12 mouse cellular contexts compared by ENCODE assay signal in genomic region chr11:97098791-97099190, GRCm38 (mm10). TPM values are rescaled to one million over a fixed set of nuclear protein-coding genes. Genes with fewer than 3 reads are reported as not detected.
DNase-seq lines count a peak whose midpoint lies in the region; ATAC-seq and TF ChIP-seq lines count a peak whose summit lies in the region.
"Had no signal": no experiment of that assay in that cellular context is flagged by ENCODE, and none has a peak within 500 bp of the region (broad histone marks: within the 10 kb centered on the region; RNA-seq: fewer than 3 reads in every experiment).

No protein-coding gene starts in this region.

- no peak overlapping the region for H3K27ac ChIP-seq in intestine, embryonic 15.5 days
- H3K27ac ChIP-seq in intestine, embryonic 16.5 days (ENCODE audit: low read length) = no peak overlapping the region
- H3K27ac ChIP-seq in kidney, adult 2 months (ENCODE audit: insufficient read depth, low read depth, low read length) = no peak overlapping the region
- no peak overlapping the region for H3K27ac ChIP-seq in forebrain, embryonic 13.5 days
- H3K27ac ChIP-seq: liver, embryonic 13.5 days had no signal

- peaks cover 33% of the 10 kb centered on the region for H3K27me3 ChIP-seq in intestine, embryonic 15.5 days (replicated peaks)
- H3K27me3 ChIP-seq in intestine, embryonic 16.5 days (replicated peaks; ENCODE audit: control insufficient read depth, insufficient read depth, low read length) = peaks cover 11% of the 10 kb centered on the region; the same call in 1 of the 2 replicates
- no peaks in the 10 kb centered on the region for H3K27me3 ChIP-seq in kidney, adult 2 months (replicated peaks; ENCODE audit: control insufficient read depth, insufficient read depth, low read length)
- peaks cover 47% of the 10 kb centered on the region for H3K27me3 ChIP-seq in forebrain, embryonic 13.5 days

- 0 out of 2 replicates have a peak overlapping the region, but pooled peaks have one; percentile 30 for H3K4me2 ChIP-seq in intestine, embryonic 15.5 days (replicated peaks)
- no peak overlapping the region for H3K4me2 ChIP-seq in intestine, embryonic 16.5 days (ENCODE audit: low read depth, low read length)
- no peak overlapping the region for H3K4me2 ChIP-seq in forebrain, embryonic 13.5 days
- H3K4me2 ChIP-seq: liver, embryonic 13.5 days had no signal

- no peak overlapping the region; the same call in 1 of the 2 replicates for H3K9ac ChIP-seq in intestine, embryonic 15.5 days
- H3K9ac ChIP-seq in intestine, embryonic 16.5 days (ENCODE audit: low read depth, low read length) = no peak overlapping the region; the same call in 1 of the 2 replicates
- H3K9ac ChIP-seq in forebrain, embryonic 13.5 days = no peak overlapping the region
- H3K9ac ChIP-seq: liver, embryonic 13.5 days had no signal

- peaks cover 4% of the 10 kb centered on the region; the same call in 1 of the 2 replicates for H3K4me1 ChIP-seq in intestine, embryonic 15.5 days (replicated peaks)
- 0 out of 2 replicates have a peak, but pooled peaks cover 3% of the 10 kb centered on the region for H3K4me1 ChIP-seq in intestine, embryonic 16.5 days (ENCODE audit: control insufficient read depth, insufficient read depth, low read length)
- no peaks in the 10 kb centered on the region for H3K4me1 ChIP-seq in kidney, adult 2 months (ENCODE audit: control insufficient read depth, insufficient read depth, low read length)
- no peaks in the 10 kb centered on the region for H3K4me1 ChIP-seq in forebrain, embryonic 13.5 days
- H3K4me1 ChIP-seq: liver, embryonic 13.5 days had no signal

- no peak for ATAC-seq in intestine, embryonic 15.5 days
- ATAC-seq in intestine, embryonic 16.5 days = no peak
- no peak for ATAC-seq in inflammation-experienced regulatory T-cells, adult 6 months
- ATAC-seq in forebrain, embryonic 13.5 days = no peak
- ATAC-seq: hindbrain, embryonic 16.5 days had no signal

- H3K9me3 ChIP-seq in intestine, embryonic 15.5 days = no peaks in the 10 kb centered on the region
- H3K9me3 ChIP-seq in intestine, embryonic 16.5 days (ENCODE audit: control insufficient read depth, low read length) = no peaks in the 10 kb centered on the region
- H3K9me3 ChIP-seq in forebrain, embryonic 13.5 days (replicated peaks) = no peaks in the 10 kb centered on the region
- H3K9me3 ChIP-seq: liver, embryonic 13.5 days had no signal

- DNase-seq in heart, adult 18-20 months = peak; percentile 39 to 45
- peak; percentile 50 for DNase-seq in kidney, adult 2 months
- peak; percentile 53 for DNase-seq in lung, postnatal 10 days
- DNase-seq in spleen, postnatal 36 days (ENCODE audit: low spot score in 2 of 2) = no peak
- DNase-seq: liver, embryonic 13.5 days had no signal

- TF ChIP-seq CTCF in kidney, adult 2 months (conservative IDR thresholded peaks at IDR 0.05; ENCODE audit: insufficient read depth, insufficient read length, low read depth, low read length) = no peak

- WGBS in intestine, embryonic 15.5 days = 20% methylated on average over 18 of the region's 18 CpGs
- WGBS in intestine, embryonic 16.5 days = 18% methylated on average over 18 of the region's 18 CpGs
- WGBS in kidney, adult 2 months = 15% methylated on average over 18 of the region's 18 CpGs
- WGBS in forebrain, embryonic 13.5 days = 28% methylated on average over 16 of the region's 18 CpGs

- H3K4me3 ChIP-seq in intestine, embryonic 15.5 days (replicated peaks) = no peak overlapping the region
- no peak overlapping the region for H3K4me3 ChIP-seq in intestine, embryonic 16.5 days (ENCODE audit: low read length)
- H3K4me3 ChIP-seq in kidney, adult 2 months (ENCODE audit: insufficient read depth, low read depth, low read length) = no peak overlapping the region
- no peak overlapping the region for H3K4me3 ChIP-seq in forebrain, embryonic 13.5 days
- H3K4me3 ChIP-seq: liver, embryonic 13.5 days had no signal

- no peaks in the 10 kb centered on the region for H3K36me3 ChIP-seq in intestine, embryonic 15.5 days
- H3K36me3 ChIP-seq in intestine, embryonic 16.5 days (ENCODE audit: control insufficient read depth, insufficient read depth, low read length) = no peaks in the 10 kb centered on the region
- H3K36me3 ChIP-seq in kidney, adult 2 months (ENCODE audit: control insufficient read depth, insufficient read depth, low read length) = no peaks in the 10 kb centered on the region
- H3K36me3 ChIP-seq in forebrain, embryonic 13.5 days (ENCODE audit: poor library complexity, severe bottlenecking) = no peaks in the 10 kb centered on the region
- H3K36me3 ChIP-seq: liver, embryonic 13.5 days had no signal

- TF ChIP-seq POLR2A in kidney, adult 2 months (IDR thresholded peaks at IDR 0.05; ENCODE audit: low read depth, low read length) = no peak

RNA-seq across cellular contexts. Expression of gene Tbx21, which starts 16.3 kb away (rescaled TPM):
- 0.24 and 0.25 TPM in 2 replicates for polyA plus RNA-seq in intestine, embryonic 15.5 days (2015; fragmentation: Nextera tagmentation; extraction: Ambion mirVana)
- polyA plus RNA-seq in intestine, embryonic 16.5 days (2015; fragmentation: Nextera tagmentation; extraction: Ambion mirVana) = 0.17 and 0.27 TPM in 2 replicates
- total RNA-seq in heart, adult 18-20 months (2021) = under 1 TPM; 0.10 to 0.41 TPM
- polyA plus RNA-seq in kidney, adult 2 months (2012; rRNA removed) = 0.20 and 0.56 TPM in 2 replicates
- 10 to 100 TPM in 1 of 3 experiments, 1 to 10 TPM in 2; 3.4 to 20.9 (median 3.6) TPM for polyA plus RNA-seq in inflammation-experienced regulatory T-cells, adult 6 months (2017; shearing (Covaris generic))
- 0.27 and 0.31 TPM in 2 replicates for polyA plus RNA-seq in forebrain, embryonic 13.5 days (2015; fragmentation: Nextera tagmentation; extraction: Ambion mirVana)
- polyA plus RNA-seq: C2C12; embryonic facial prominence, embryonic 11.5 days; liver, embryonic 13.5 days had no signal

RNA-seq across cellular contexts. Expression of gene Osbpl7, which starts 48.4 kb away (rescaled TPM):
- polyA plus RNA-seq in intestine, embryonic 15.5 days (2015; fragmentation: Nextera tagmentation; extraction: Ambion mirVana) = 9.1 and 11.1 TPM in 2 replicates
- 12.4 and 12.6 TPM in 2 replicates for polyA plus RNA-seq in intestine, embryonic 16.5 days (2015; fragmentation: Nextera tagmentation; extraction: Ambion mirVana)
- 1 to 10 TPM; 3.8 to 5.1 TPM for total RNA-seq in heart, adult 18-20 months (2021)
- 9.0 and 9.1 TPM in 2 replicates for polyA plus RNA-seq in kidney, adult 2 months (2012; rRNA removed)
- 10 to 100 TPM; 22.8 to 30.5 (median 25.3) TPM for polyA plus RNA-seq in inflammation-experienced regulatory T-cells, adult 6 months (2017; shearing (Covaris generic))
- polyA plus RNA-seq in forebrain, embryonic 13.5 days (2015; fragmentation: Nextera tagmentation; extraction: Ambion mirVana) = 7.8 and 8.7 TPM in 2 replicates

RNA-seq across cellular contexts. Expression of gene Tbkbp1, which starts 52.5 kb away (rescaled TPM):
- 3.8 and 4.2 TPM in 2 replicates for polyA plus RNA-seq in intestine, embryonic 15.5 days (2015; fragmentation: Nextera tagmentation; extraction: Ambion mirVana)
- 2.0 TPM in 2 replicates for polyA plus RNA-seq in intestine, embryonic 16.5 days (2015; fragmentation: Nextera tagmentation; extraction: Ambion mirVana)
- total RNA-seq in heart, adult 18-20 months (2021) = 10 to 100 TPM; 12.5 to 15.0 TPM
- polyA plus RNA-seq in kidney, adult 2 months (2012; rRNA removed) = 10.4 and 12.1 TPM in 2 replicates
- under 1 TPM in 2 of 3 experiments, not detected in 1; 0.21 to 0.44 TPM for polyA plus RNA-seq in inflammation-experienced regulatory T-cells, adult 6 months (2017; shearing (Covaris generic))
- polyA plus RNA-seq in forebrain, embryonic 13.5 days (2015; fragmentation: Nextera tagmentation; extraction: Ambion mirVana) = 4.5 and 5.0 TPM in 2 replicates

RNA-seq across cellular contexts. Expression of gene Mrpl10, which starts 57.4 kb away (rescaled TPM):
- 86.9 and 88.7 TPM in 2 replicates for polyA plus RNA-seq in intestine, embryonic 15.5 days (2015; fragmentation: Nextera tagmentation; extraction: Ambion mirVana)
- 85.4 and 93.0 TPM in 2 replicates for polyA plus RNA-seq in intestine, embryonic 16.5 days (2015; fragmentation: Nextera tagmentation; extraction: Ambion mirVana)
- 10 to 100 TPM; 92.1 to 94.8 TPM for total RNA-seq in heart, adult 18-20 months (2021)
- 137 and 138 TPM in 2 replicates for polyA plus RNA-seq in kidney, adult 2 months (2012; rRNA removed)
- 10 to 100 TPM; 61.1 to 66.7 (median 63.2) TPM for polyA plus RNA-seq in inflammation-experienced regulatory T-cells, adult 6 months (2017; shearing (Covaris generic))
- 59.3 and 60.7 TPM in 2 replicates for polyA plus RNA-seq in forebrain, embryonic 13.5 days (2015; fragmentation: Nextera tagmentation; extraction: Ambion mirVana)

RNA-seq across cellular contexts. Expression of gene Lrrc46, which starts 57.6 kb away (rescaled TPM):
- polyA plus RNA-seq in intestine, embryonic 15.5 days (2015; fragmentation: Nextera tagmentation; extraction: Ambion mirVana) = 0.40 and 0.45 TPM in 2 replicates
- 0.29 and 0.37 TPM in 2 replicates for polyA plus RNA-seq in intestine, embryonic 16.5 days (2015; fragmentation: Nextera tagmentation; extraction: Ambion mirVana)
- total RNA-seq in heart, adult 18-20 months (2021) = under 1 TPM; 0.25 to 0.36 TPM
- polyA plus RNA-seq in kidney, adult 2 months (2012; rRNA removed) = 1.9 and 2.5 TPM in 2 replicates
- polyA plus RNA-seq in inflammation-experienced regulatory T-cells, adult 6 months (2017; shearing (Covaris generic)) = not detected
- polyA plus RNA-seq in forebrain, embryonic 13.5 days (2015; fragmentation: Nextera tagmentation; extraction: Ambion mirVana) = 3.0 and 3.6 TPM in 2 replicates

Comparison
In these comparisons a context has a peak if more than half of its experiments do, and no peak if none do; other contexts are left out.
1. DNase-seq: peak in heart, adult 18-20 months (2 of 2), kidney, adult 2 months (single experiment) and lung, postnatal 10 days (single experiment); none in spleen, postnatal 36 days (0 of 2).